Mouse (Mus musculus) spleen, postnatal 14 days (tissue): ENCODE data around the gene Acaca.

Experiments used
- DNase-seq, 2 experiments: peaks; one replicate each; pipeline ENCODE4 v3.0.0; 2021 to 2022; ENCODE audit warnings: low spot score in 2 of 2

Gene Acaca

GRCm38 (mm10) chr11:84146081-84146480 is 16.6 kb downstream of the Acaca start:
- no peak for DNase-seq

- no peak for DNase-seq
These were observed 21.4 kb downstream of the Acaca start for GRCm38 (mm10) chr11:84150884-84151283.

GRCm38 (mm10) chr11:84156535-84157262 is 27.2 kb downstream of the Acaca start:
- no peak for DNase-seq

- no peak for DNase-seq
These were observed 34.7 kb downstream of the Acaca start for GRCm38 (mm10) chr11:84164123-84164522.

DNA sequence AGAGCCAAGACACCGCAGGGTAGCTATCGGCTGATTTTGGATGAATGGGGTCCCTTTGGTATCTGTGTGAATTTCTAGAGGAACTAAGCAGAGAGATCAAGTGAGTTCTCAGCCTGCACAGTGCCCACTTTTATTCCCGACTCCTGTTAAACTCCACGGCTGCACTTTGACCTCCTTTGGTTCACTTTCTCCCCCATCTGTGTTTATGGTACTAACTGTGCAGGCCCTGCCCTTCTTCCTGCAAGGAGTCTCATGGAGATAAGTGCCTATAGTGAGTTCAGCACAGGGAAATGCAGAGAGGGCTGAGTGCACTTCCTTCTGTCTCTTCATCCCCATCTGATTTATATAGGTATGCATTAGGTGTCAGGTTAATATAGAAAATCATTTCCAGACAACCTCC is 35.1 kb downstream of the Acaca start:
- DNase-seq: no peak

- no peak for DNase-seq
These were observed 37.6 kb downstream of the Acaca start, which contains the start of gene Gm11437 for GRCm38 (mm10) chr11:84167046-84167526. Gene Gm11437 (minus strand): TSS chr11:84167476.

DNA sequence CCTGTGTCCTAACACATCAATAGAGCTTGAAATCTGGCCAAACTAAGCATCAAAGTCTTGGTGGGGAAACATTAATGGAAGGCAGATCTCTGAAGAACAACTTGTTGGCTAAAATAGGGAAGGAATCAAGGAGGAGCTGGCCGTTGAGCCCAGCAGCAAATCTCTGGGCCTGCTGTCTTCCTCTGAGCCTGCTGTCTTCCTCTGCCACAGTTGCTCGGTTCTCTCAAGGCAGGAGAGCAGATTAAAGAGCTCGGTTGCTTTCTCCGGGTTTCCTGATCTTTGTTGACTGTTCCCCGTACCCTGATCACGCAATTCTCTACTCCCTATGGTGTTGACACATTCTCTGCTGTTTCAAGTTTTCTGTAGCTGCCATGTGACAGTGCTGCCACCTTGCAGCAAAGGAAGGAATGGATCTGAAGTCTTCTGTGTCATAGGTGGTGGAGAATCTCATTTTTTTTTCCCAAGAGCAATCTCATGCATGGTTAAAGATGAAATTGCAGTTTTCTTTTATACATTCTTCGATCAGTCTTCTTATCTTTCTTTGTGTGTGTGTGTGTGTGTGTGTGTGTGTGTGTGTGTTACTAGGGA is 39.3 kb downstream of the Acaca start:
- no peak for DNase-seq

DNA sequence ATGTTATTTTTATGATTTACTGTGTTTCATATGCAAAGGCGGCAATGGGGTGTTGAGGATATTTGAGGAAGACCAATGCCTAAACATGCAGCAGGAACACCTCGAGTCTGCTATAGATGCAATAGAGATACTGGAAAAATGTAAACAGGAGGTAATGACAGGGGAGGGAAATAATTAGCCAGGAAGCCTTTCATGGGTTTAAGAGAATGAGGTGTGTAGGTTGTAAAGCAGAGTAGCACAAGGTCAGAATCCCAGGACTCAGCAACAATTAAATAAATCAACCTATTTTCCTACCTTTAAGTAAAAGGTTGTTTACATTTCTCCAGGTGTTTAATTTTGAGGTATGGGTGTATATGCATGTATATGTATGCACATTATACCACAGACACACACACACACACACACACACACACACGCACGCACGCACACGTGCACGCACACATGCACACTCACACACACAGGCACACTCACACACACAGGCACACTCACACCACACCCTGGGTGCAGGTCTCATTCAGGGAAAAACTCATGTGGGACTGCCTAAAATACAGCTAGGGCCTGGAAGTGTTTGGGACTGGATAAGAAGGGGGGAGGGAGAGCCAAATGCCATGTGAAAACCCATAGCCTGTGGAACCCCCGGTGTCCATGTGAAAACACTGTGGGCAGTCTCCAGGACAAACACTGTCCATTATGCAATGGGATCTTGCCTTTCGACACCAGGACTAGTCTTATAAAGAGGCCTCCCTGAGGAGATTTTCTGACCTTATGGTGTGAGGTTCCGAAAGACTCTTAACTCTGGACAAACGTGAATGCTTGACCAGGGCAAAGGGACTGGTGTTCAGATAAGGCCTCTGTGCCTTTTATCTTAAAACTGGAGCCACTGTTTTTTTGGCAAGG is 43.3 kb downstream of the Acaca start:
- no peak for DNase-seq

DNA sequence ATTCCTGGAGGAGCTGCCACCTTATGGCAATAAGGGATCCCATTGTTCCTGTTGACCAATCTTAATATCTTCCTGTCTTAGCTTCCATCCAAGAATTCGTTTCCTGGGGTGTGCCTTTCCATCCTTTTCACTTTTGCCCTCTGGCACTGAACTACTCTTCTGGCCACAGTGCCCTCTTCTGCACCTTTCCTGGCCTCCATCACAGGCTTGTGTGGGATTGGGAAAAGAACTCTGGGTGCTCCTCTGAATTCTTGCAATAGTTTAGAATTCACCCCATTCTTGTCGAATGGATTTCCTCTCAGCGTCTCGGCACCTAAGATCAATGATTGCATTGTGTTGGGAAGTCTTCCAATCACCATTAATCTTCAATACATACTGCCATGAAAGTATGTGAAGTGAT is 49.1 kb downstream of the Acaca start:
- DNase-seq: no peak

GRCm38 (mm10) chr11:84179226-84179953 is 49.9 kb downstream of the Acaca start:
- DNase-seq: peak; percentile 85 to 88

GRCm38 (mm10) chr11:84179954-84180598 is 50.6 kb downstream of the Acaca start:
- DNase-seq: peak; percentile 29 to 32

- DNase-seq: no peak
These were observed 51.8 kb downstream of the Acaca start for GRCm38 (mm10) chr11:84181286-84181685.

- no peak for DNase-seq
These were observed 59.1 kb downstream of the Acaca start for GRCm38 (mm10) chr11:84188530-84188929.

GRCm38 (mm10) chr11:84190581-84191233 is 61.2 kb downstream of the Acaca start:
- no peak for DNase-seq

- DNase-seq: no peak
These were observed 63.8 kb downstream of the Acaca start for GRCm38 (mm10) chr11:84193249-84193648.

- no peak for DNase-seq
These were observed 65.3 kb downstream of the Acaca start for GRCm38 (mm10) chr11:84194751-84195150.

GRCm38 (mm10) chr11:84197607-84198402 is 68.3 kb downstream of the Acaca start:
- no peak for DNase-seq

DNA sequence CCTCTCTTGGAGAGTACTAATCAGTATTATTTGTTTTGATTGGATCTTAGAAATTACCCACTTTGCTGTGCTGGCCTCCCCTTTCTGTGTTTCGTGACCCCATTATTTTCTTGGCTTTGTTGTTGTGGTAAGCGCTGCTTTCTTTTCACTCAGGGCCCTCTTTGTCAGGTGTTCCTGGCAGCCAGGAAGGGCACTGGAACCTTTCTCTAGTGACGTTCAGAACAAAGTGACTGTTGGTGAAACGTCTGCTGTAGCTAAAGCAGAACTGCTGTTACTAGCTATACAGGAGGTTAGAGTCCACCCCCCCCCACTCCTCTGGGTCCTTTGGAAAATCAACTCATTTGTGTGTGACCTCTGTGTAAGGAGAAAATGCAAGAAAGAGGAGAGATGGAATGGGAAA is 76.3 kb downstream of the Acaca start:
- no peak for DNase-seq

- no peak for DNase-seq
These were observed 81.4 kb downstream of the Acaca start for GRCm38 (mm10) chr11:84210876-84211275.

GRCm38 (mm10) chr11:84218951-84219350 is 89.5 kb downstream of the Acaca start:
- DNase-seq: no peak
